Mouse (Mus musculus) gastrocnemius, postnatal 14 days (tissue): Measurements from ENCODE around the gene Selenon. TPM values are rescaled to one million over a fixed set of nuclear protein-coding genes. Genes with fewer than 3 reads are reported as not detected.

Experiments
- DNase-seq: peaks from one replicate; pipeline ENCODE4 v3.0.0; 2021; ENCODE audit warnings: mixed read lengths
- intact Hi-C: fragments of 180-260 bp; cut with DNase I; formaldehyde crosslinking; loops from one replicate; pipeline ENCODE4 v1.15.1; 2025; ENCODE audit warnings: low total_unique reads
- long read RNA-seq, 2 experiments: library from polyadenylated mRNA; stranded (forward); transcript quantifications; one replicate each; pipeline ENCODE4 v2.0.0; 2021
- total RNA-seq, 2 experiments: library from RNA; stranded (reverse); gene quantifications; 2 replicates each; pipeline ENCODE4 v1.2.3; 2021

Selenon gene
- 10 to 100 TPM; 16.4 to 18.5 TPM for total RNA-seq
- long read RNA-seq, experiment 1, transcript Selenon-201 (12 exons, 3,445 nt), result major isoform, 21 of 27 reads
- long read RNA-seq, experiment 1, partial matches to known transcripts, result 4 of 27 reads
- long read RNA-seq, experiment 1, other reads (novel, unspliced or antisense), result 2 of 27 reads
- long read RNA-seq, experiment 2, transcript Selenon-201 (12 exons, 3,445 nt), result major isoform, 20 of 25 reads
- long read RNA-seq, experiment 2, partial matches to known transcripts, result 0 of 25 reads
- long read RNA-seq, experiment 2, other reads (novel, unspliced or antisense), result 5 of 25 reads

DNA sequence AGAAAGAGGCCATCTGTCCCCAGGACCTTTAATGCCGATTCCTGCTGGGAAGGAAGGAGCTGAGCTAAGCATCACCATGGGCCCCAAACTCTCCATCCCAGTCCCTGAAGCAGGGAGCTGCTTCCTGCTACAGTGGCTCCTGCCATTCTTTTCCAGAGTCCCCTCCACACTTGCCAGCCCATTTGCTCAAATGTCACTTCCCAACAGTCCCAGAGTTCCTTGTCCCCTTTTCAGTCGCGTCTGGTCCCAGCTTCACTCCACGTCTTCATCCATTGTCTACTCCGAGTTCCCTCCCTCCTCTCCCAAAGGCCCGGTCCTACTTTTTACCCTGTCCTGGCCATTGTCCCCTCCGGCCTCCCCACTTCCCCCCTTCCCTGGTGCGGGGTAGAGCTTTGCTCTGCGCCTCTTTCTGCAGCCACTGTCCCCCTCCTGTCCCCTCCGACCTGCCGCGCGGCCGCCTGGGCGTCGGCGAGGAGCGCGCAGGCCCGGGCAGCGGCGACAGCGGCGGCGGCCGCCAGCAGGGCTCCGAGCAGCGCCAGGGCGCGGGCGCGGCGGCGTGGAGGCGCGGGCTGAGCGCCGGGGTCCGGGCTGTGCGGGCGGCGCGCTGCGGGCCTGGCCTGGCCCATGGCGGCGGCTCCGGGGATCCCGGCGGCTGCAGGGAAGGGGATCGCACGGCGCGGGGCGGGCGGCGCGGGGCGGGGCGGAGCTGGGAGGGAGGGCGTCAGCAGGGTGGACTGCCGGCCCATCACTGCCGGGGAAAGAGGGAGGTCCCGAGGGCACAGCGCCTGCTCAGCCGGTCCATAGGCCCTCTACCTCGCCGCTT lies at the start of gene Selenon:
Selenon (minus strand) TSS at position 673 of the 823 bp plus-strand sequence.
- intact Hi-C loops, result no loop called here
- DNase-seq, result peak; percentile 81

DNA sequence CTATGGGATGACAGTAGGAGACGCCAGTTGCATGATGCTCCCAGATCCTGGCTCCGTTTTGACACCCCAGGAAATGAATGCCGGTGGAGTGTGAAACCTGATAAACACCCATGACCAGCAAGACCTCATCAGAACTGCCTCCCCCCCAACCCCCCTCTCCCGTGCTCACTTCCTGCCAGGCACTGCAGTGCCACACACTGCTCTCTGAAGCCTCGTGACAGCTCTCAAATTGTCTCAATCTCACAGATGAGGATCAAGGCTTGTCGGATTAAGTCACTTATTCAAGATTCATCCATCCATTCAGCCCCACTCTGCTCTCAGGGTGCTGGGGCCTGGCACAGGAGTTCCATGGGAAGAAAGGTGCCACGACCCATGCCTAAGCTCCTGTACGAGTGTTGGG lies 49.4 kb upstream of the Selenon start:
- DNase-seq, result no peak
- intact Hi-C loops, result loop anchor here (5.0 kb wide), 1 partner anchor 101 kb away; the partner anchor contains the start of gene Man1c1

DNA sequence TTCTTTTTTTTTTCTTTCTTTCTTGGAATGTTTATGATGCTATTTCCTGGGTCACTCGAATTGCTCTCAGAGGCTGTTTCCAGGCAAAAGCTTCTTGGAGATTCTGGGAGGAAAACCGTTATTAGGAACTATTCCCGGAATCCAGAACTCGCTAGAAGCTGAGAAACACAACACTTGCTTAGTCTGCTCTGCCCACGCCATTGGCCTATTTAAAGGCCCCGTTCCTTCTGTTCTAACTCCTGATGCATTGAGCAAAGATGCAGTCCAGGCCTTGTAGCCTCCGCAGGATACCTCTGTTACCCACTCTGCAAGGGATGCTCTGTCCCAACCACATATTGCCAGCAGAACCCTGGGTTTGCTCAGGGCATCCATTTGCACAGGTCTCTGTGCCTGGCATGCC lies 48.8 kb upstream of the Selenon start:
- intact Hi-C loops, result loop anchor here (5.0 kb wide), 1 partner anchor 102 kb away; the partner anchor contains the start of gene Man1c1

DNA sequence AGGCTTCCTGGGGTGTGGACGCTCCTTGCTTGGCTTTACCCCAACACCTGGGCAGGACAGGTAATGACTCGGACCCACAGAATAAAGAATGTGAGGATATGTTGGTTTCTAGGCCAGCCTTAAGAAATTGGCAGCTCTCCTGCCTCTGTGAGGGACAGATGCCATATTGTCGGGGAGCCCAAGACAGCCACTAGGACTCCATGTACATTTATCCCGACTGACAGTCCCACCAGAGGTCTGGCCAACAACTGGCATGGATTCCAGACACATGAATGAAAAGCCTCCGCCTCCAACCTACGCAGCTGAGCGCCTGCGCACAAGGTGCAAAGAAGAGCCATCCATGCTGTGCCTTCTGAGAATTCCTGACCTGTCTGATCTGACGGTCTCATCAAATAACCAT lies 48.1 kb upstream of the Selenon start:
- intact Hi-C loops, result loop anchor here (5.0 kb wide), 1 partner anchor 102 kb away; the partner anchor contains the start of gene Man1c1
- no peak for DNase-seq

More for the DNA sequence above, 48.8 kb upstream of the Selenon start:
- no peak for DNase-seq

DNA sequence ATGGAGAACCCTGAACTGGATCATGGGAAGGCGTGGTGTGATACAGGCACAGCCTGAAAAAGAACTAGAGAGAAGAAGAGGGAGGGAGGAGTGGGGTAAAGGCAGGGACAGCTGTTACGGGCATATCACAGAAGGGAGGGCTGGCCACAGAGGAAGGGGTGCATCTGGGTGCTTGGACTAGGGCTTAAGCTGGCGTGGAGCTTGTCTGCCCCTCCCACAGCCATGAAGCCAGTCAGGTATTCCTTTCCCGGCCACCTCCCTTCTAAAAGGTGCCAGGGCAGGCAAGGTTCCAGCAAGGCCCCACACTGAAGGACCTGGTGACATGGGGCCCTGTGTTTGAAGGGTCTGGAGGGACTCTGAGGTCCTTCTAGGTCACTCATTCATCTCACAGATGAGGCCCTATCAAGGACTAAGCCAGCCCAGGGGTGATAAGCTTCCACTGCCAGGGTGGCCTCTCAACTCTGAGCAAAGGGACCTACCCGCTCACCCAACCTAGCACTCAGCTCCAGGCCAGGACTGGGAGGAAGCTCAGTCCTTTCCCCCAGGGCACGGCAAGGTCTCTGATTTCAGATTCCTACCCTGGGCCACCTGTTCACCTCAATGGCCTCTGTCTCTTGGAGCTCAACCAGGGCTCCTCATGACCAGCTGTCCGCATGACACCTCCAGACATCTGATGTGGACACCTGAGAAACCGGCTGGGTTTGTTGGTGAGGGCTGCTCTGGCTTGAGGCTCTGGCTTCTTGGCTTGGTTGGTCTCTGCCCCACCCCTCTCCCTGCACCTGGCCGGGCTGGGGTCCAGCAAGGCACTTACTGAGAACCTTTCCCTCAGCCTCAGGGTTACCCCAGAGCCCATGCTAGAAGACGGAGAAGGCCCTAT lies 45.1 kb upstream of the Selenon start:
- peak; percentile 46 for DNase-seq
- intact Hi-C loops, result no loop called here

DNA sequence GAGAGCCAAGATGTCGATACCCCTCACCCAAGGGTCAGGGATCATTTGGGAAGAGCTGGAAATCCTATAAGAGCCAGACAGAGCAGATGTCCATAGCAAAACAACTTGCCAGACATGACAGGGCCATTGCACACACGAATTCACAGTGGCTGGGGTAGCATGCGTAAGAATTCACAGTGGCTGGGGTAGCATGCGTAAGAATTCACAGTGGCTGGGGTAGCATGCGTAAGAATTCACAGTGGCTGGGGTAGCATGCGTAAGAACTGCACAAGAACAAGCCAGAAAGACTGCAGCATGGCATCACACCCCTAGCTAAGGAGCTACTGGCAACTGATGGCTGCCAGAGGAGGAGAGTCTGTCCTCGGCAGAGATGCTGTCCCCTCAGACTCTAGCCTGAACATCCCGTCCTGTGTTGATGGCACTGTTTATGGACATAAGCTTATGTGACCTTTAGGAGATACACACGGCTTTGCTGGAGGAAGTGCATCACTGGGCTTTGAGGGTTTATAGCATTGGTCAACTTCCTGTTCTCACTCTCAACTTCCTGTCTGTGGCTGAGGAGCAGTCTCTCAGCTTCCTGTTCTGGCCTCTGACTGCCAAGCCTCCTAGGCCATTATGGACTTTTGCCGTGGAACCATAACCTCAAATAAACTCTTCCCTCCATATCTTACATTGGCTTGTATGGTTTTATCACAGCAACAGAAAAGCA lies 42.9 kb upstream of the Selenon start:
- no peak for DNase-seq
- intact Hi-C loops, result no loop called here

DNA sequence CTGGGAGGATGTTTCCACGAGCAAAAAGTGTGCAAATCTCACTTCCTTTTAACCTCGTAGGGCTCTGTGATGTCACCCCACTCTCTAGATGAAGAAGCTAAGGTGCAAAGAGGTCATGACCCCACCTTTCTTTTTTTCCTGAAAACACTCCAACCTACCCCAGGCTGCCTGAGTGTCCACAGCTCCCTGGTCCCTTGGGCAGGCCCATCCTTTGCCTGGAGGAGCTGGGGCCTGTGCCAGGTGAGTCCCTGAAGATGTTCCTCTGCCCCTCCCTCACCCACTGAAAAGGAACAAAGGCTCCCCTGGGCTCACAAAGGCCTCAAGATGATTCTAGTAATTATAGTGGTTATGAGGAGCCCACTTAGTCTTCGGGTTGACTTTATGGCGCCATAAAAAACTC lies 40.5 kb upstream of the Selenon start:
- intact Hi-C loops, result no loop called here
- DNase-seq, result no peak

DNA sequence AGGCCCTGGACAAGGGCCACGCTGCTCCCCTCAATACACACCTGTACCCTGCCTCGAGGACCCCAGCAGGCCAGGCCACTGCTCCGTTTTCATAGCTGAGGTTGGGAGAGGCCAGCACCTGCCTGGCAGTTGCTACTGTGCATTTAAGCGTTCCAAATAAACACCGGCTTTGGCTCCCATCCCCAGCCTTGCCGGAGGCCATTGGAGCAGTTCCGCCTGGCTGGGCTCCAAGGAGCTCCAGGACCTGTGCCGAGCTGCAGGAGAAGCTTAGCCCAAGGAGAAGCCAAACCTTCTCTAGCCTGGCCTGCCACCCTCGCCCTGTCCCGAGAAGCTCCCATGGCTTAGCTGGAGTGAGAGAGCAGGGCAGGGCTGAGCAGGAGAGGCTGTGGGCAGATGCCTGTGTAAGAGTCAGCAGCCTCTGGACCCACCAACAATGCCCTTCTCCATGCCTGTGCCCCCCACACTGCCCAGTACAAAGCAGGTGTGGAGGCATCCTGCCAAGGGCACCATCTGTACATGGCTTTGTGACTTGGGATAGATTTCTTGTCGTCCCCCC lies 39.6 kb upstream of the Selenon start:
- intact Hi-C loops, result no loop called here
- peak; percentile 83 for DNase-seq

DNA sequence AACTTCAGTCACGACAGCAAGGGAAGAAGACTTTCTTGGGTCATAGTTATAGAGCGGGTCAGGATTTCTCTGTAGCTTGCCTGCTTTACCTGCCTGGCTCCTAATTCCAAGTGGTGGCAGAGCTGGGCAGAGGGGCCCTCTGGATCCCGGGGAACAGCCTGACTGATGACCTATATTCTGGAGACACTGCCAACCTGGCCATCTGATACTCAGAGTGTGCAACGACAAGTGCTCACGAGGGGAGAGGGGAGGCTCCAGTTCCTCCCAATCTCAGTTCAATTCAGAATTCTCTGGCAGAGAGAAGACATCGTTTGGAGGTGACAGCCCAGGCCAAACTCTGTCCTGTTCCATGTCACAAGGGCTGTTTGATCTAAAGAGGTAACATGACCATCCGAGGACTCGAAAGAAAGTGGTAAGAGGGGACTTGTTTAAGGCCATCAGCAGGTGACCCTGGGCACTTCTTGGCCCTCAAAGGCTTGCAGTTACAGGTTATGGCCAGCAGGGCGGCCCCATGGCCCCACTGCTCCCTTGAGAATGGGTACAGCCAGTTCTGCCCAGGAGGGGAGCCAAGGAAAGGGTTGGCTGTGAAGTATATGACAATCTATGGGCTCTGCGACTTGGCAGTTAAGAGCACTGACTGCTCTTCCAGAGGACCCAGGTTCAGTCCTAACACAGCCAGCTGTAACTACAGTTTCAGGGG lies 38.4 kb upstream of the Selenon start:
- DNase-seq, result peak; percentile 41
- intact Hi-C loops, result no loop called here

DNA sequence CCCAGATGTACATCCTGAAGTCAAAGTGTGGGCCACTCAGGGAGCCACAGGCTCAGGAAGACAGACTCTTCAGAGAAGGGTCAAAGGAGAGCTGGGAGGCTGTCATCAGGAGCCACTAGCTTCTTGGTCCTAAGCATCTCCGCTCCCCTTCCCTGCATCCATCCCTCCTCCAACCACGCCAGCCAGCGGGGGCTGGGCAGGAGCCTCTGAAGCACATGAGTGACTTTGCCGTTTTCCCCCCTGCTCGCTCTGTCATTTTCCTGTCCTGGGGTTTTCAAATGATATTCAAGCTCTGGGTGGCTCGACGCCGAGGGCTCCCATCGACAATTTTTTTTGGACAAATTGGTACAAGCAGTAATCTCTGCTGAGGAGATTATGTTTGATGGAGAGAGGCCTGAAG lies 37.8 kb upstream of the Selenon start:
- intact Hi-C loops, result no loop called here
- no peak for DNase-seq

DNA sequence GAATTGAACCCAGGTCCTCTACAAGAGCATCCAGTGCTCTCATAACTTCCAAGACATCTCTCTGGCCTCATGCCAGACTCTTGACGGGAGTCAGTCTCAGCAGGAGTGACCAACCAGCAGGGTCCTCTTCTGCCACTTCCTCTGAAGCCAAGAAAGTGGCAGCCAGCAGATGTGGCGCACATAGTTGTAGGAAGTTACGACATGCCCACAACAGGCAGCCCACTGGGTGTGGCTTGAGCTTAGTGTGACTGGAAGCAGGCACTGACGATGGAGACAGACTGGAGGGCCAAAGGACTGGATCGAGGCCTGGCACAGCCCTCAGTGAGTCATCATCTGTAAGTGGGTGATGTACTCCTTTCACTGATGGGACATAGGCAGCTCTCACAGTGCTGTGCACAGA lies 37.0 kb upstream of the Selenon start:
- intact Hi-C loops, result no loop called here
- no peak for DNase-seq

DNA sequence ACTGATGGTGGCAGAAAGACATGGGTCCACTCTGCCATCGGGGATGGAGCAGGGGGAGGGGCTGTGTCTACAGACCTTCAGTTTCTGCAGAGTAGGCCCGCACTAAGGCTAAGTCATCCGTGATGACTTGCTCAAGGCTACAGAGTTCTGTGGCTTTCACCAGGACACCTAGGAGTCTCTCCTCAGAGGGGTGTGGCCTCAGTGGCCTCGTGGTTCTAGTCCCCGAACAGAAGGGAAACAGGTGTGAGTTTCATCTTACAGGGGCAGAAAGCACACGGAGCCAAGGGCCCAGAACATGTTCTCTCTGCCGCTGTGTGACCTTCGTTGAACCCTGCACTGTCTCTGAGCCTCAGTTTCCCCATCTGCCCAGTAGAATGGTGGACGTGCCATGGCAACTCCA lies 36.3 kb upstream of the Selenon start:
- intact Hi-C loops, result no loop called here
- no peak for DNase-seq

DNA sequence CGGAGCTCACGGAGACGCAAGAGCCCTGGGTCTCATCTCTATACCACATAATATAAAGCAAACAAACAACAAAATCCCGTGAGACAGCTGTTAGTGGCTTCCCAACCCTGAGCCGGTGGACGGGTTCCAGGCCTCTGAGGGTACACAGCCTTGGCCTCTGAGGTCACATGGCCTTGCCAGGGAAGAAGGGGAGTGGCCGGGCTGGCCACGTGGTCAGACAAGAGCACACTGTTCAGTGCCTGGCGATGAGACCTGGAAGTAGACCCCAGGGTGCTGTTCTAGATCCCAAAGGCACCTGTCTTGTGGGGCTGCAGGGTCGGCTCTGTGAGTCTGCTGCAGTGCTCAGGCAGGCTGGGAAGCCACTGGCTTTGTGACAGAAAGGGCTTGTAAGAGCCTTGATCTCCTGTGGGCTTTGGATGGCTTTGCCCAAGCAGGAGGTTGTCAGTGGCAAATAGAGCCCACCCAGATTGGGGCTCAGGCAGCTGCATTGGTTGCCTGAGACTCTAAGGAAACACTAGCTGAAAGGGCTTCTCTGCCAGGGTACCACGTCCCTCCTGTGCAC lies 35.8 kb upstream of the Selenon start:
- no peak for DNase-seq
- intact Hi-C loops, result no loop called here

DNA sequence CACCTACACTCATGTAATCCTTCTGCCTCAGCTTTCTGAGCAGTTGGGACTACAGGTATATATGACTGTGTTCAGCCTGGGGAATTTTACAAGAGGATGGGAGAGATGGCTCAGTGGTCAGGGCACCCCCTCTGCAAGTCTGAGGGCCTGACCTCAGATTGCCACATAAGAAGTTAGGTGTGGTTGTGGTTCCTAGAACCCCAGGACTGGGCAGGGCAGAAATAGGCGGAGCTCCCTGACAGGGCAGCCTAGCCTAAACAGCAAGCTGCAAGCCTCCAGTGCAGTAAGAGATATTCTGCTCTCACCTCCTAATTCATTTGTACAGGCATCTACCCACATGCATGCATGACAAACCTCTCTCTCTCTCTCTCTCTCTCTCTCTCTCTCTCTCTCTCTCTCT lies 34.7 kb upstream of the Selenon start:
- intact Hi-C loops, result no loop called here
- DNase-seq, result no peak

DNA sequence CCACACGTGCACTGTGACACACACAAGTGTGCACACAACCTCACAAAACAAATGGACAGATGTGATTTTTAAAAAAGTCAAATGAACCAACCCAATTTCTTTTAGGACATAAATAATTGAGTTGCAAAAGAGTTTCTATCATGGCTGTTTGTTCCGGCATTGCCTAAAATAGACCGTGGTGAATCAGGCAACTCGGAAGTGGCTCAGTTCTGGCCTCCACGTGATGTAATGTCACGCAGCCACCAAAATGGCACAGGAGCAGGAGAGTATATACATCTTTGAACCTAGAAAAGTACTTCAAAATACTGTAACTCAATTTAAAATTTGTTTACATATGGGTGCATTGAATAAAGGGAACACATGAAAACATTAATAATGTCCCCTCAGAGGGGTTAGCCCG lies 34.2 kb upstream of the Selenon start:
- intact Hi-C loops, result no loop called here
- DNase-seq, result no peak

DNA sequence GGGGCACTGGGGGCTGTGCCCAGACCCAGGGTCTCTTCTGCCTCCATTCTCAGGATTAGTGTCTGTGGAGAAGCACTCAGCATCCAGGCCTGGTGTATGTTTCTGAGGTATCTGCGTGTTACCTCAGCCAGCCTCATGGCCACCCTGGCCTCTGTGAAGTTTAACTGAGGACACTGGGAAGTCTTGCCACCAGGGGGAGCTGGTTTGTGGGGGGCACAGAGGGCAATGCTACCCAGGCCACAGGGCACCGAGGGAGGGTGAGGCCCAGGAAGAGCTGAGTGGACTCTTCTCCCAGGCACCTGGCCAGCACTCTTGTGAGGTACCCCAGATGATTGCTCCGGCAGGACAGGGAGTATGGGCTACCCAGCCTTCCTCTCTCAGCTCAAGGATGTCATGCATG lies 31.5 kb upstream of the Selenon start:
- peak; percentile 55 for DNase-seq
- intact Hi-C loops, result no loop called here

DNA sequence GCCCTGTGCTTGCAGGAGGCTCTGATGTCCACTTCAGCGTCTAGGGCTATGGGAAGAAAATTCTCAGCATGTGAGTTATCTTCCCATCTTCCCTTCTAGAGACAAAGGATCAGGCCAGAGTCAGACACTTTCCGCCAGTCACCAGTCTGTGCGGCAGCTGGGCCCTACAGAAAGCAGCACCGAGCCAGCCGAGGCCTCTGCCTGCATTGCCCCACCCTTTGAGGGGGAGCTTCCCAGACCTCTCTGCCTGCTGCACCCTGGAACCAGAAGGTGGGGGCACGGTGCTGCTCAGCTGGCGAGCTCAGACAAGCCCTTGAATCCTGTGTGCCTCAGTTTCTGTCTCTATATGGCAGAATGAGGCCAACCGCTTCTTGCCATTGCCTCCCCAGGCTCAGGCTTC lies 29.4 kb upstream of the Selenon start:
- intact Hi-C loops, result no loop called here
- no peak for DNase-seq
